Mouse (Mus musculus): ENCODE measurements around the gene Nucb1.

DNA sequence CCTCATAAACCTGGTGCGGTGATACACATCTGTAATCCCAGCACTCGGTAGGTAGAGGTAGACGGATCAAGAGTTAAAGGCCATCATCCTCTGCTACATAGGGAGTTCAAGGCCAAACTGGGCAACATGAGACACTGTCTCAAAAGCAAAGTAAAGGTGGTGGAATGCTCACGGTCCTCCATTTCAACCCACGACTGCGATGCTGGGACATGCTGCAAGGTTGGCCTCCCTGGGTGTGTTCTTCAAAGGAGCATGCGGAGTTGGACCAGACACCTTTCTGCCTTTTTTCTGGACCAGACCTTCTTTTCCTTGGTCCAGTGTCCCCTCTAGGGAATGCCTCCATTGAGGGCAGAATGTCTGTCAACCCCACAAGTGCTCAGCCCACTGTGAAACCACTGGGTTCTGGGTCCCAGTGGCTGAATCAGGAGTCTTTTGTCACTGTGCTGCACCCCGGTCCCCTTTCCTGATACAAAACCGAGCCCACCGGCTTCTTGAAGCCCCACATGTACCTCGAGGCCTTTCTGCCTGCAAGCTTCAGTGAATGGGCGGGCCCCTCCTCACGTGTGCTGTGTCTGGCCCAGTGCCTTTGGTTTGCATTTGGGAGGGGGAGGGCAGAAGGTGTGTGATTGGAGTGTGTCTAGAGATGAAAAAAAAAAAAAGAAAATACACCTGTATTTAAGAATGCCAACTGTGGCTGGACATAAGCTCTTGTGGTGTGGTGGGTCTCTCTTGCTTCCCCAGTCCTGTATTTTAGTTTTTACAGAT is 54.1 kb downstream of the Nucb1 start:
- no peak for TF ChIP-seq CTCF (IDR thresholded peaks at IDR 0.05; ENCODE audit: low read depth)
- no peak for TF ChIP-seq EP300 (optimal IDR thresholded peaks at IDR 0.05)

All from stomach, postnatal 0 days (tissue).